Mouse (Mus musculus): ENCODE data around the gene Sdcbp2. TPM values are rescaled to one million over a fixed set of nuclear protein-coding genes. Genes with fewer than 3 reads are reported as not detected.

Gene Sdcbp2
- total and polyA plus RNA-seq, 3 experiments, result 0.25 TPM; not detected in 2

GRCm38 (mm10) chr2:151603630-151604029 is 31.2 kb downstream of the Sdcbp2 start:
- no peak for DNase-seq (ENCODE audit: low read depth, low spot score)
- Histone ChIP-seq H3K9me3 (replicated peaks; ENCODE audit: insufficient read depth, low read length) (no peaks in the 10 kb centered on the region), H3K79me2 (ENCODE audit: control insufficient read depth, insufficient read depth, low read length, poor library complexity) (no peaks in the 10 kb centered on the region), H3K27me3 (ENCODE audit: control insufficient read depth in 1 of 2, insufficient read depth in 2 of 2, low read length in 2 of 2) (peaks cover 0 to 3% of the 10 kb centered on the region in 2 experiments; a peak in 1 of 4 replicates), H3K27ac (ENCODE audit: control insufficient read depth, low read depth, low read length) (no peak overlapping the region), H3K4me3 (ENCODE audit: control insufficient read depth in 1 of 2, insufficient read depth in 1 of 2, low read depth in 2 of 2, low read length in 2 of 2) (no peak overlapping the region), H3K4me1 (ENCODE audit: control insufficient read depth in 1 of 2, insufficient read depth in 2 of 2, low read length in 2 of 2) (no peaks in the 10 kb centered on the region), H3K9ac (ENCODE audit: control insufficient read depth, low read depth, low read length, poor library complexity, severe bottlenecking) (no peak overlapping the region), H3K36me3 (ENCODE audit: control insufficient read depth in 1 of 2, insufficient read depth in 2 of 2, low read length in 2 of 2) (no peaks in the 10 kb centered on the region)
- TF ChIP-seq RAD21 (IDR thresholded peaks at IDR 0.05; ENCODE audit: low read depth, low read length) (no peak), MXI1 (IDR thresholded peaks at IDR 0.05; ENCODE audit: low read depth, low read length) (no peak), E2F4 (IDR thresholded peaks at IDR 0.05; ENCODE audit: borderline replicate concordance, low read depth, low read length) (no peak), MAX (IDR thresholded peaks at IDR 0.05; ENCODE audit: low read length) (no peak), SMC3 (IDR thresholded peaks at IDR 0.05; ENCODE audit: low read depth, low read length) (no peak), TCF12 (IDR thresholded peaks at IDR 0.05; ENCODE audit: low read depth, low read length) (no peak), GABPA (IDR thresholded peaks at IDR 0.05; ENCODE audit: low read depth, low read length) (no peak)

GRCm38 (mm10) chr2:151605437-151605987 is 33.1 kb downstream of the Sdcbp2 start:
- H3K36me3 ChIP-seq (ENCODE audit: control insufficient read depth in 1 of 2, insufficient read depth in 2 of 2, low read length in 2 of 2), result no peaks in the 10 kb centered on the region
- peaks cover 0 to 3% of the 10 kb centered on the region in 2 experiments; a peak in 2 of 4 replicates for H3K27me3 ChIP-seq (ENCODE audit: control insufficient read depth in 1 of 2, insufficient read depth in 2 of 2, low read length in 2 of 2)
- H3K27ac ChIP-seq (ENCODE audit: control insufficient read depth, low read depth, low read length), result no peak overlapping the region
- TF ChIP-seq BHLHE40 (IDR thresholded peaks at IDR 0.05; ENCODE audit: borderline replicate concordance, low read depth, low read length) (no peak), CHD1 (IDR thresholded peaks at IDR 0.05; ENCODE audit: low read depth, low read length) (no peak), GABPA (IDR thresholded peaks at IDR 0.05; ENCODE audit: low read depth, low read length) (no peak), USF2 (IDR thresholded peaks at IDR 0.05; ENCODE audit: borderline replicate concordance in 1 of 2, insufficient read depth in 1 of 2, low read depth in 1 of 2, low read length in 2 of 2) (no peak), CHD2 (IDR thresholded peaks at IDR 0.05; ENCODE audit: low read length) (no peak), MAFK (IDR thresholded peaks at IDR 0.05; ENCODE audit: borderline replicate concordance, low read depth, low read length) (no peak)
- no peaks in the 10 kb centered on the region for H3K4me1 ChIP-seq (ENCODE audit: control insufficient read depth in 1 of 2, insufficient read depth in 2 of 2, low read length in 2 of 2)
- no peaks in the 10 kb centered on the region for H3K9me3 ChIP-seq (replicated peaks; ENCODE audit: insufficient read depth, low read length)
- no peaks in the 10 kb centered on the region for H3K79me2 ChIP-seq (ENCODE audit: control insufficient read depth, insufficient read depth, low read length, poor library complexity)
- no peak overlapping the region for H3K9ac ChIP-seq (ENCODE audit: control insufficient read depth, low read depth, low read length, poor library complexity, severe bottlenecking)
- H3K4me3 ChIP-seq (ENCODE audit: control insufficient read depth in 1 of 2, insufficient read depth in 1 of 2, low read depth in 2 of 2, low read length in 2 of 2), result no peak overlapping the region
- no peak for DNase-seq (ENCODE audit: low read depth, low spot score)

DNA sequence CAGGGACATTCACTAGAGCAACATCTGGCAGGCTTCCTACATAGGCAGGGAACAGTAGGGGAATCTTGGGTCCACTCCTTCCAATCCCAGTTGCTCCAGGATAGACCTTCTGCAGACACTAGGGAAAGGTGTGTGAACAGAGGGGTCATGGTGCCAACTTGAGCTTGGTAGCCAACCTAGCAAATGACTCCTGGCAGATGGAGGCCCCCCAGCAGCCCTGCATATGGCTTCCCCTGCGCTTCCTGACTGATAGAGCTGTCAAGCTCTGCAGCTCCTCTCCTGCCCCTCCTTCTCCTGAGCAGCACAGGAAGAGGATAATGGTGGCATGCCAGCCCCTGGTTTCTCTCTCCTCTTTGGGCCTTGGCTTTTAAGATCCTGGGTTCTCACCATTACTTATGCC is 36.0 kb downstream of the Sdcbp2 start:
- no peak for DNase-seq (ENCODE audit: low read depth, low spot score)
- Histone ChIP-seq H3K36me3 (ENCODE audit: control insufficient read depth in 1 of 2, insufficient read depth in 2 of 2, low read length in 2 of 2) (no peaks in the 10 kb centered on the region), H3K4me3 (ENCODE audit: control insufficient read depth in 1 of 2, insufficient read depth in 1 of 2, low read depth in 2 of 2, low read length in 2 of 2) (no peak overlapping the region), H3K9ac (ENCODE audit: control insufficient read depth, low read depth, low read length, poor library complexity, severe bottlenecking) (no peak overlapping the region), H3K27ac (ENCODE audit: control insufficient read depth, low read depth, low read length) (no peak overlapping the region), H3K9me3 (replicated peaks; ENCODE audit: insufficient read depth, low read length) (no peaks in the 10 kb centered on the region), H3K27me3 (ENCODE audit: control insufficient read depth in 1 of 2, insufficient read depth in 2 of 2, low read length in 2 of 2) (peaks cover 0 to 3% of the 10 kb centered on the region in 2 experiments; a peak in 2 of 4 replicates), H3K4me1 (ENCODE audit: control insufficient read depth in 1 of 2, insufficient read depth in 2 of 2, low read length in 2 of 2) (no peaks in the 10 kb centered on the region), H3K79me2 (ENCODE audit: control insufficient read depth, insufficient read depth, low read length, poor library complexity) (no peaks in the 10 kb centered on the region)
- TF ChIP-seq HCFC1 (IDR thresholded peaks at IDR 0.05; ENCODE audit: low read depth, low read length), result no peak
- TF ChIP-seq CTCF (IDR thresholded peaks at IDR 0.05 in 2 of 3, conservative IDR thresholded peaks at IDR 0.05 in 1 of 3; ENCODE audit: control insufficient read depth in 1 of 3, insufficient read depth in 1 of 3, low read depth in 2 of 3, low read length in 3 of 3, poor library complexity in 1 of 3, severe bottlenecking in 1 of 3), result no peak
- TF ChIP-seq BHLHE40 (IDR thresholded peaks at IDR 0.05; ENCODE audit: borderline replicate concordance, low read depth, low read length), result no peak
- TF ChIP-seq POLR2AphosphoS5 (IDR thresholded peaks at IDR 0.05; ENCODE audit: borderline replicate concordance, low read depth, low read length), result no peak
- no peak for TF ChIP-seq CHD1 (IDR thresholded peaks at IDR 0.05; ENCODE audit: low read depth, low read length)
- TF ChIP-seq USF2 (IDR thresholded peaks at IDR 0.05; ENCODE audit: borderline replicate concordance in 1 of 2, insufficient read depth in 1 of 2, low read depth in 1 of 2, low read length in 2 of 2), result no peak
- no peak for TF ChIP-seq MYB (IDR thresholded peaks at IDR 0.05; ENCODE audit: low read depth, low read length)
- TF ChIP-seq NRF1 (IDR thresholded peaks at IDR 0.05; ENCODE audit: insufficient read depth, low read depth, low read length, poor library complexity, severe bottlenecking), result no peak
- no peak for TF ChIP-seq ZC3H11A (IDR thresholded peaks at IDR 0.05; ENCODE audit: low read depth, low read length)

All from MEL (cell line).